Mouse (Mus musculus) naive thymus-derived CD4-positive, alpha-beta T cell, adult 2 months (primary cell): Measurements from ENCODE around the gene Cabp7.

Source experiments
- DNase-seq: peaks from one replicate; pipeline ENCODE4 v3.0.0-alpha.2; 2011; ENCODE audit warnings: low read depth

Cabp7 gene

GRCm38 (mm10) chr11:4746733-4747132 is at the start of gene Cabp7:
Gene Cabp7, minus strand, starts transcription at chr11:4746778.
- DNase-seq, result no peak

GRCm38 (mm10) chr11:4793006-4793405 is 46.4 kb upstream of the Cabp7 start:
- DNase-seq, result no peak

DNA sequence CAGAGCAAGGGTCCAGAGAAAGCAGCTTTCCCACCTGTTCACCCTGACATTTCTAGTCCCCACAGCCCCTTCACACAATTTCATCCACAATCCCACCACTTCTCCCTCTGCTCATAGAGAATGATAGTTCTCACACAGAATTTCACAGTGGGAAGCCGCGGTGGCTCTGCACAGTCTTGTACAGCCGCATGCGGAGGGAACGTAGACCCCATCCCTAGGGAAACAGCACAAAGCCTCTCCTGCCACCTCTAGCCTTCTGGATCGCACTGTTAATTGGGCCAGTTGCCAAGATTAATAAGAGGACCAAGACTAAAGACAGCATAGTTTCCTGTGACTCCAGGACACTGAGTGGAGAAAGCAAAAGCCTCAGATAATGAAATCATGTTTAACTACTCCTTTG is 45.0 kb upstream of the Cabp7 start:
- no peak for DNase-seq

DNA sequence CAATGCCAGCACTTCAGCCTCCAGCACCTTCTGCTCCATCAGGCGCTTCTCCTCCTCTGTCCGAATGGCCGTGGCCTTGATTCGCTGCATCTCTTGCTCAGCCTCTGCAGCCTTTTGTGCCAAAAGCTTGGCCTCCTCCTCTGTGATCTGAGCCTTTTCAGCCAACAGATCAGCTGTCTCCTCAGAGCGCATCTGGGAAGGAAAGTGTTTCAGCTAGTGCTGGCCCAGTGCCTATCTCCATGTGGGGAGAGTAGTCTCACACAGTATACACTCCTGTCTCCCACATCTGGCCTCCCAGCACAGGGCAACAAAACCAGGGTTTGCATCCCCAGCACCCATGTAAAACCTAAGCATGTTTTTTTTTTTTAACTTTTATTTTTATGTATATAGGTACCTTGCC is 43.1 kb upstream of the Cabp7 start:
- DNase-seq, result no peak

GRCm38 (mm10) chr11:4784629-4785142 is 38.1 kb upstream of the Cabp7 start:
- peak; percentile 49 for DNase-seq

- DNase-seq, result no peak
Measured at GRCm38 (mm10) chr11:4783116-4783515, 36.5 kb upstream of the Cabp7 start.

DNA sequence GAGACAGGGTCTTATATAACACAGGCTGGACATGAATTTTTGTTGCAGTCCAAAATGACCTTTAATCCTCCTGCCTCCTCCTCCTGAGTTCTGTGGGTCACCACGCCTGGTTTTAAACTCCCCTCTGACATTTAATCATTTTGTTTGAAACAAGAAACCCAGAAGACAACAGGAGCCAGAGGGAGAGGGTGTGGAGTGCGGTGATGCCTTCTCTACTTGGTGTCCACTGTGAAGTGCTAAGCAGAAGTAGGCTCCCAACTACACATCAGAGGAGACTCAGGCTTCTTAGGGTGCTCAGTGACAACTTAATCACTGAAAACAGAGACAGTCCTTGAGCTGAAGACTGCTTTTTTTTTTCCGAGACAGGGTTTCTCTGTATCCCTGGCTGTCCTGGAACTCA is 34.3 kb upstream of the Cabp7 start:
- no peak for DNase-seq

- peak; percentile 66 for DNase-seq
Measured at GRCm38 (mm10) chr11:4772925-4773324, 26.3 kb upstream of the Cabp7 start.

- DNase-seq, result no peak
Measured at GRCm38 (mm10) chr11:4771756-4772155, 25.2 kb upstream of the Cabp7 start.

DNA sequence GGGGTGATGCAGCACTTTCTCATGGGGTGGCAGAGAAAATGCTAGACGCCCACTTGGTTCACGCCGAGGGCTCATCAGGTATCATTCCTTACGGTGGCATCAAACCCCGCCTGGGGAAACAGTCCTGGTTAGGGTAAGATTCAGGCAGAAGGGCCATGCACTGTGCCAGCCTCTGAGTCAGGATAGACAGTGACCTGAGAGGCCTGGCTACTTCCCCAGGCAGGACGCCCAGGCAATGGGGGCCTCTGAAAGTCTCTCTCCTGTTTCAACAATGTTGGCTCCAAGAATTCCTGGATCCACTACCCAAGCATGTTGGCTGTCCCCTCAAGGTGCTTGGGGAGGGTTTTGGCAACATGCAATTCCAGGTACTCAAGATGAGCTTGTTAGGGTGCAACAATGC is 23.3 kb upstream of the Cabp7 start:
- DNase-seq, result no peak

DNA sequence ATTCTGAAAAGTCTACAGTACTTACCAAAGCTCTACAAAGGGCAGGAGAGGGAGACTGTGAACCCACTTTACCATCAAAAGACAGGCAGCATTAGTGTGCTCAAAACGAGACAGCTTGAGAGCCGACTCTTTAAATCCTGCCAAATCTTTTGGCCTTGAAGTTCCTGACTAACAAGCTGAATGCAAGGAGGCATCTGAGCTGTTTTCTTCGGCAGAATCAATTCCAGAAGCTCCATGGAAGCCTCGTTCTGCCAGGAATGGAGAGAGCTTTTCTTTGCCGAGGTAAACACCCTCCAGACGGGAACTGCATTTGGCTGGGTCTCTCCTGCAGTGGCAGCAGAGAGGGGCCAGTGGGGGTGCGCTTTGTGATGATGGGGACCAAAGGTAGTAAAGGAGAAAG is 22.7 kb upstream of the Cabp7 start:
- no peak for DNase-seq

DNA sequence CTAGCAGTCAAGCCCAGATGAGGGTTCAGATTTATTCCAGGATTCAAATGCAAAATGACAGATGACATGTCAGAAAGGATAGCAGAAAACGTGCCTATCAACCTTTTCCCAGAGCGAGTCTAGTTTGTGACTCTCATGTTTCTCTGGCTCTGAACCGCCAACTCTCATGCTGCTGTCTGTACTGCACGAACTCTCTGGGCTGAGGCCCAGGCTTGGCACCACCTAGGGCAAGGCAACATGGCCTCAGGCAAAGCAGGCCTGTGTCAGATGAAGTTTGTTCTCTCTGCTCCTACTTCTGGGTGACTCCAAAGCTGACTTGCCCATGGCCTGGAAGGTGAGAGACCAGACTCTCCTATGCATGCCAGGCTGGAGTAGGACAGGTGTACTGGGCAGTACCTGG is 21.8 kb upstream of the Cabp7 start:
- DNase-seq, result no peak

- no peak for DNase-seq
Measured at GRCm38 (mm10) chr11:4764476-4764875, 17.9 kb upstream of the Cabp7 start.

DNA sequence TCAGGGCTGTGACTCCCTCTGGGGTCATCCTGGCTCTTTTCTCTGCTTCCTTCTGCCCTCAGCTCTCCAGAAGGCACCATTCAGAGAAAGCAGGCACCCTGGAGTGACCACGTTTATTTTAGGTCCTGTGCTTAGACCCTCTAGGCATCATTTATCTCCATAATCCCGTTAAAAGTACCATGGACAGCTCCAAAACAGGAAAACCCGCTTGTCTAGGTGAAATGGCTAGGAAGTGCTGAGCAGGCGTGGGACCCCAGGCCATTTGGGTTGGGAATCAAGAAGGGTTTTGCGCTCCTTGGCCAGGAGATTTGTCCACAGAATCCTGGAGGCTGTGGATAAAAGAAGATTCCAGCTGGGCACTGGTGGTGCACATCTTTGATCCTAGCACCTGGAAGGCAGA is 17.1 kb upstream of the Cabp7 start:
- DNase-seq, result no peak

- no peak for DNase-seq
Measured at GRCm38 (mm10) chr11:4762511-4762910, 15.9 kb upstream of the Cabp7 start.

GRCm38 (mm10) chr11:4761991-4762390 is 15.4 kb upstream of the Cabp7 start:
- no peak for DNase-seq

DNA sequence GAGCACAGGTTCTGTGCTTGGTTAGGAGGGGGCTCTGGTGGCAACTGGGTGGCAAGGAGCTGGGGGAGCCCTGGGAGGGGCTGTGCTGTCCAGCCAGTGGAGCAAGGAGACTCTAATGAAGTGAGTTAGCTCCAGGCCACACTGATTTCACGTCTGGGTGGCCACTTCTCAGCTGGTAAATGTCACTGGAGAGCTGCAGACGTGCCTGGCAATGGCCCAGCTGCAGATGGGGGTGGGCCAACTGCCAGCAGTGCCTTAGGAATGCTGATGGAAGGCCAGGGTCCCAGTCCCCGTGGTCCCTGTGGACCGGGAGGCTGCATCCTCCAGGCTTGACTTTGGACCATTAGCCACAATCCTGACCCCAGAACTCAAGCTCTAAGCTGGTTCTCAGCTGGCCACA is 13.9 kb upstream of the Cabp7 start:
- no peak for DNase-seq

- DNase-seq, result no peak
Measured at GRCm38 (mm10) chr11:4757789-4758158, 11.2 kb upstream of the Cabp7 start.

GRCm38 (mm10) chr11:4756984-4757788 is 10.6 kb upstream of the Cabp7 start:
- DNase-seq, result no peak

DNA sequence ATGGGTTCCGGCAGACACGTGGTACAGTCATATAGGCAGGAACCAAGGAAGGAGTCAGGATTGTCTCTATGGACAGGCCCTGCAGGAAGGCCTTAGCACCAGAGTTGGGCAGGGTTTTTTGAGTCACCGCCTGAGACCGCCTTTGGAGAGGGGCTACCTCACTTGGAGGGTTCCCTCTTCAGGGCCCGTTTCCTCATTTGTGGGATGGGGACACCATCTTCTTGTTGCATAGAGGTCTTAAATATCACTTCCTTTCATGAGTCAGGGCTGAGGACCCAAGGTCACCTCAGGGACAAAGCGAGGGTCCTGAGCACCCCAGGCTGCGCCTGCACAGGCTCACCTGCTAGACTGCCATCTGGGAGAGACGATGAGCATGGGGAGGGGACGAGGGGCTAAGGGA is 9.9 kb upstream of the Cabp7 start:
- no peak for DNase-seq

DNA sequence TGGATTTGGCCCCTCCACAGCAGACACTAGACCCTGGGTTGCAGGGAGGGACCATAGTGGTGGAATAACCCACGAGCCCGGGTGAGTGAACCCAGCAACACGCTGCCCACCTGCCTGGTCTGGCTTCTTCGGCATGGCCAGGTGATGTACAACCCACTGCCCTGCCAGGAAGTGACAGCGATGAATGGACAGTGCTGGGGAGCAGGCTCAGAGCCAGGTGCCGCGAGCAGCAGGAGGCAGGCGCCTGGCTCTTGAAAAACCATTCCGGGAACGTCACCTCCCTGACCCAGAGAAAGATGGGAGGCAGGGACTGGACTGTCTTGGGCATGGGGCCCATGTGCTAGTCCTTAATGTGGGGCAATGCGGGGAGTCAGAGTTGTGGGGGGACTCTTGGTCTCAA is 8.3 kb upstream of the Cabp7 start:
- no peak for DNase-seq

DNA sequence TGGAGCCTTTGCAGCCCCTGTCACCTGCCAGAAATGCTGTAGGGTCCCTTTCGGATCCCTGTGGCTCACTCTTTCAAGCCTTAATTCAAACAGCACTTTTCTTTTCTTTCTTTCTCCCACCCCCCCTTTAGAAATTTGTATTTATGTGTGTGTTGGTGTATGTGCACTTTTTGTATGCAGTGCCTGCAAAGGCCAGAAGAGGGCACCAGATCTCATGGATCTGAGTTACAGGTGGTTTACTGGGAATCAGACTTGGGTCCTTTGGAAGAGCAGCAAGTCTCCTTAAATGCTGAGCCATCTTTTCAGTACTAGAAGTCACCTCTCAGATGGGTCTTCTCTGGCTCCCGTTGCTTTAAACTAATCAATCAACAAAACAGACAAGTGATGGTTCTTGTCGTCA is 7.5 kb upstream of the Cabp7 start:
- no peak for DNase-seq

DNA sequence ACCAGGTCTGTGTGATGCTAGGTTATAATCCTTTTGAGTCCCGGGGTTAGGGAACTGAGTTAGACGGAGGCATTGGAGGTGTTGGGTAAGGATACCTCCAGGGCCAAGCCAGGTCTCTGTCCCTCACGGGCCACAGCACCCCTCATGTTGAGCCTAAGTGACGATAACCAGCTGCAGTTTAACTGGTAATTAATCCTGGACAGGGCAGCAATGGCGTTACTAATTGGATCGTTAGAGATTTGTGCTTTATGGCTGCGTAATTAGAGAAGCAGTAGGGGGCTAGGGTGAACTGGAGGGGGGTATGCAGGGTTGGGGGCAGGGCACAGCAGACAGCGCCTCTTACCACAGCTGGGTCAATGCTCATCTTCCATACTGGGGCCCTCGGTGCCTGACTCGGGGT is 6.3 kb upstream of the Cabp7 start:
- DNase-seq, result no peak

DNA sequence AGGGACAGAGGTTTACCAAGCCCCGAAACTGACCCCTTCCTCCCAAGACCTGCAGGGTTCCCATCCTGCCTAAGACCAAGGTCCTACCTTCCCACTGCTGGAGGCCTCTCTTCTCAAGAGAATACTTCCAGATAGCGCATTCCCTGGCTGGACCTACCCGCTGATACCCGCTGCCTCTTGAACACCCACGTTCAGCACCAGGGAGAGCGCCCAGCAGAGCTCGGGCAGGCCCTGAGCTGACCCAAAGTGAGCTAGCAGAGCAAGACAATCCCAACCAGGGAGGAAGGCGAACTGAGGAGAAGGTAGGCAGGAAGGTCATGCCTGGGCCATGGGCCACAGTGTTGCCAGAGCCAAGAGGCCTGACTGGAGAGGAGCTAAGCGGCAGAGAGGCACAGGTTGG is 3.7 kb upstream of the Cabp7 start:
- DNase-seq, result no peak
